Mouse (Mus musculus): ENCODE data around the gene Ndufv2.
A peak's percentile ranks its signal among the peaks of the same experiment; 100 is the strongest.
"Not testable (repeated sequence)": the region's sequence is repeated elsewhere in the genome, so short reads cannot be mapped to it uniquely, and the experiment has no call there.

The Ndufv2 gene

DNA sequence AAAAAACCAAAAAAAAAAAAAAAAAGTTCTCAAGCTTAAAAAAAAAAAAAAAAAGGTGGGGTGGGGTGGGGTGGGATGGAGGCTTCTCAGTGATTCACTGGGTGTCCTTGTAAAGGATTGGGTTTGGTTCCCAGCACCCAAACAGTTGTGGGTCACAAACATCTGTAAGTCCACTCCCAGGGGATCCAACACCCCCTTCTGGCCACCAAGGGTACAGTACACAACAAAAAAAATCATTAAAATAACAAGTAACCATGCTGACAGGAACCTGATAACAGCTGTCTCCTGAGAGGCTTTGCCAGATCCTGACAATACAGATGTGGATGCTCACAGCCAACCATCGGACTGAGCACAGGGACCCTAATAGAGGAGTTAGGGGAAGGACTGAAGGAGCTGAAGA, 16.9 kb downstream of the Ndufv2 start:
- DNase-seq: no peak

DNA sequence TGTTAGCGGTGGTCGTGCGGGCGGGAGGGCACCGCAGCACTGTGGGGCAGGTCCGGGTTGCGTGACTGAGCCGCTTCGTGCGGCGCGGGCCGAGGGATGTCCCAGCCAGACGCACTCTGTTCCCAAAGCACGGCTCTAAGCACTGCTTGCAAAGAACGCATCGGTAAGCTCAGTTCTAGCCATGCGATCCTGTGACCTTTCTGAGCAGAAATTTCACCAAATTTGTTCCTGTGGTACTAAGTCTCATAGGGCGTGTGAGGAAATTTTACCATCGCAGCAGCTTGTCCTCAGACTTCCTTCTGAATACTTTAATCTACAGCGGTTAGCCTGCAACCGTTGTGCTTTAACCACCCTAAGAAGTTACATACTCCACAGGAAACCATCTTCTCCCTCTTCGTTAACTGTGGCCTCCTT, 23.9 kb downstream of the Ndufv2 start:
- DNase-seq: no peak

DNA sequence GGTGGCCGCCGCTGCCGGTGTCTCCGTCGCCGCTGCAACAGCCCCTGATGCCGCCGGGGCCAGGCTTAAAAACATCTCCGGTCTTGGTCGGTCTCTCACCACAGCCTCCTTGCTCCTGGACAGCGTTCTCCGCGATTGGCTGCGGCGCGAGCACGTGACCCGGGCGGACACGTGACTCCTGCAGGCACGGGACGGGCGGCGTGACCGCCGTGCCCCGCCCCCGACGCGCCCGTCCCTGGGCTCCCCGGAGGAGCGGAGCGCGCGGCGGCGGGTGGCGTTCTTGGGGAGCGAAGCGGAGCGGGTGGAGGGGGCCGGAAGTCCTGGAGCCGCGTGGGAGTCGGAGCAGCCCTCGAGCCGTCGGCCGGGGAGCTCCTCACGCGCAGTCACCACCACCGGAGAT, 24.4 kb downstream of the Ndufv2 start, which contains the start of gene Ankrd12:
Ankrd12 (minus strand) TSS at position 156 of the 400 bp plus-strand sequence.
- DNase-seq: peak; percentile 98

DNA sequence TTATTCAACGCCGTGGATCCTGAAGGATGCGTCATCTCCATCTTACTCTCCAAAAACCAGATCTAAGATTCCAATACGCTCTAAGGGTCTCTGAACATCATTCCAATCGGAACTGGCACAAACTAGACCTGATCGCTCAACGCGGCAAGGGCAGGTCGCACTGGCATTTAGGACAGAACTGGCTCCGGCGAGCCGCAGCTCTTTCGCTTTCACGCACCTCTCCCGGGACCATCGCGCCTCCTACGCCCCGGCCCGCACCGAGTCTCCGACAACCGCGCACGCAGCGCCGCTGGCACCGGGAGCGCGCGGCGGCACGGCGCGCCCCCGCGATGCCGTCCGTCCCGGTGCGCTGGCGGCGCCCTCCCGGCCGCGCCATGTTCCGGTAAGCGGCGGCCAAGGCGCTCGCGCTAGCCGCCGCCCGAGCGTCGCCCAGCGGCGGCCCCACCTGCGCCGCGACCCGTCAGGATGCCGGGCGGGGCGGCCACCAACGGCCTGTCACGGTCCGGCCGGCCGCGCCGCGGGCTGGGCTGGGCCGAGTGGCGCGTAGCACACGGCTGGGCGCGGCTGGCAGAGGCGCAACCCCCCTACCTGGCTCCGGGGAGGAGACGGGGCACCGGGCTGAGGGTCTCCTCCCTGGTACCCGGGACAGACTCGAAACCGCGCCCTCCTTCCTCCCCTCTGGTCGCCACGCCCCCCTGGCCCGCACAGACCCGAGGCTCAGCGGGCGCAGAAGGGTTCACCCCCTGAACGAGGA, 25.0 kb downstream of the Ndufv2 start:
- peak; percentile 73 to 81 for DNase-seq

DNA sequence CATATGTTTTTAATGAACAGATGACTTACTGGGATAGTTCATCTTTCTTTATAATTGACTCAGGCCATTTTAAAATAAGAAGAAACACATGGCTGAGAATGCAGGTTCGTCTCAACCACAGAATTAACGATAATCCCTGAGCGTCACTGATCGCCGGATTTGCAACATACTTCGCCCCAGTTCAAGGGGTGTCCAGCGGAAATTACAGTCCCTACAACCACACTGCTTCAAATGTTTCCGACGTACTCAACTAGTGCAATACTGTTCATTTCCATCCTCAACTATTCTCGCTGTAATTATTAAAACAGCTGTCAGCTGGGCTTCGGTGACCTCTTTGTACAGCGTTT, 25.6 kb downstream of the Ndufv2 start:
- peak in 1 of 2 experiments; percentile 15 for DNase-seq

DNA sequence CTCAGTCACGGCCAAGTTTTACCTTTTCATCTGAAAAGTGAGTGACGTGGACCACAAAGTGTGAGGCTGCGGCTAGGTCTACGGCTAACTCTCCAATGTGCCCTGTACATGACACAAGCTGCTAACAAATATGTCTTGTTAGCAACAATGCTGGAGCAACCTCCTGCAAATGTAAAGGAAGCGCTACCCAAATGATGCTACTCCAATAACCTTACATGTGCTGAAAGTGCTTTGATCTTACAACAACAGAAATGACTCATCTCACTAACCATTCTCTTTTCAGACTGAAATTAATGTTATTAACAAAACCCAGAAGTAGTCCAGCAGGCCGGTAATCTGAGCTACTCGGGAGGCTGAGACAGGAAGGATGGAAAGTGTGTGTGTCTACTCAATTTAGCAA, 27.4 kb downstream of the Ndufv2 start:
- no peak for DNase-seq

DNA sequence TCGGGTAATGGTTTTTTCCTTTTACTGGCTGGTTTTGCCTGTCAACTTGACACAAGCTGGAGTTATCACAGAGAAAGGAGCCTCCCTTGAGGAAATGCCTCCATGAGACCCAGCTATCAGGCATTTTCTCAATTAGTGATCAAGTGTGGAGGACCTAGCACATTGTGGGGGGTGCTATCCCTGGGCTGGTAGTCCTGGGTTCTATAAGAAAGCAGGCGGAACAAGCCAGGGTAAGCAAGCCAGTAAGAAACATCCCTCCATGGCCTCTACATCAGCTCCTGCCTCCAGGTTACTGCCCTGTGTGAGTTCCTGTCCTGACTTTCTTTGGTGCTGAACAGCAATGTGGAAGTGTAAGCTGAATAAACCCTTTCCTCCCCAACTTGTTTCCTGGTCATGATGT, 32.3 kb downstream of the Ndufv2 start:
- not testable (repeated sequence) for DNase-seq

DNA sequence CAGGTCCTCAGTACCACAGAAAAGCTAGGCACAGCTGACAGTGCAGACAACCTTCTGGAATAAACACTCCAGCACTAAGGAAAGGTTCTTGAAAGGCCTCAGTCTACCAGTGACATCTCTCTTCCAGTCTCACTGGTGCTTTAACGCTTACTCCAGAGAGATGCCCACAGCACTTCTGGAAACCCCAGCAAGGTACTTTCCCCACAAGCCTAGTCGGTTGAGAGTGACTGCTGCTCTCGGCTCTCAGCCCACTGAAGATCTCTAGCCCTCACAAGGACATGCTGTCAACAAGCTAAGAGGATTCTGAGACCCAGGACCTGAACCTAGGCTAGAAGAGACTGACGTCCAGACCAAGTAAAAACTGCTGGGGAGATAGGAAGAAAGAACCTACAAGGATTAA, 36.2 kb downstream of the Ndufv2 start:
- DNase-seq: no peak

DNA sequence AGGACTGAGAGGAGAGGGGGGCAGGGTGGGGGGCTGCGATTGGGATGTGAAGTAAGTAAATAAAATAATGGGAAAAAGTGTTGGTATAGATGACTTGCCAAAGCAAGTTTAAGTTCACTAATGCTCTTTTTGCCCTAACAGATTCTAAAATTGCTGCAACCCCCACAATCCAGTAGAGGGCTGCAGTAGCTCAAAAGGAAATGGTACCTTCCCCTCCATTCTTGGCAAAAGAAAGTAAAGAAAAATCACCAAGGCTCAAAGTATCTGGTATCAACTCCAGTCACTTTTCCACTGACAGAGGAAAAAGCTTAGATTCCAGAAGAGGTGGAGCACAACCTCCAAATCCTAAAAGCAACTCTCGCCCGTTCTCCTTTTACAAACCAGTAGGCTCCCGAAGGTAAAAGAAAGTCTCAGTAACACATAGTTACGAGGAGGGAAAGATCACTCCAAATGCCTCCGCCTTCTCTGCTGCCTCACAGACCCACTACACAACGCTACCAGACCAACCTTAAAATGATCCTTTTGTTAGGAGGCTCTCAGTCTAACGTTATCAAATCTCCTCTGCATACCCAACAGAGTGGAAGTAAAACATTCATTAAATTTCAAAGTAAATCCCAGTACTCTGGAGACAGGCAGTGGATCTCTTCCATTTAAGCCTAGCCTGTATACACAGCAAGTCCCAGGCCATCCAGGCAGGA, 40.0 kb downstream of the Ndufv2 start:
- no peak for DNase-seq

DNA sequence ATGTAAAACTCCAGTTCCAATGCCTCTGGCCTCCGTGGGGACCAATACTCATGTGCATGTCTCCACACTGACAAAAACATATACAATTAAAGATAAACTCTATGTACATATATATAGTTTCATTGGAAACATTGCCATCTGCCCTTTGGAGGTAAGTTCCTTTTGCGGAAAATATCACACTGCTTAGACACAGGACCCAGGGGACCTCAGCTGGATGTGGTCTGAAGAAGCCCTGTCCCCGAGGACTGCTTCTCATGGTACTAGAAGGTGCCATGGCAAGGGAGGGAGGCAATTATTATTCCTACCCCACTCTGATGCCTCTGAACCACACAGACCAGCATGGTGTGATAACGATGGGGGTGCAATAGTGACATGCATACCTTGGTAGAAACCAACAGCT, 43.2 kb downstream of the Ndufv2 start:
- no peak for DNase-seq

DNA sequence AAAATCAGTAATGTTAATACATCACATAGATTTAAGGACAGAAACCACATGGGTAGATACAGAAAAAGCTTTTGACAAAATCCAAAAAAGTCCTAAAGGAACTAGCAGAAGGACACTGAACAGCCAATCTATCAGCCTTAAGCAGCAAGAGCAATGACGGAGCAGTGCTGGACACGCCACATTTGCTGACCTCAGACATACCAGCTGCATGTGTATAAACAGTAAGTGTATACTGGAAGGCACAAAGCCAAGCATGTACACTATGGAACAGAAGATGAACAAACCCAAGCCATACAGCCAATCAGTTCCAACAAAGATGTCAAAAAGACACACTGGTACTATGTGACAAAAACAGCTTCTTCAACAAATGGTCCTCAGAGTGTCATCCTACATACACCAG, 44.2 kb downstream of the Ndufv2 start:
- DNase-seq: no peak

DNA sequence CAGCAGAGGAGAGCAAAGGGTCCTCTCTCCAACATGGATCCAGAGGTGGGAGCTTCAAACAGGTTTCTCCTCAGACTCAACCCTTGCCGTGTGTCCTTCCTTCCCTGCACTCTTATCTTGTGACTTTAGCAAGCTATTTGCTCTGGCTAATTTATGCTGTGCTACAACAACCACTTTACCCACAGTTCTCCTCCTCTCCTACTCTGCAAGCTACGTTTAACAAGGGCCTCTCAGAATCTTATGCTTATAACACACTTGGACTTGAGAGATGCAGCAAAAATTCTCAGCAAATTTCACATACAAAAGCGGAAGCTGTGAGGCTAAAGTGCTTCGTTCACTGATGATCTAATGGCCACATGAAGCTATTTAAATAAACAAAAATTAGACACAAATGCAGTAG, 48.0 kb downstream of the Ndufv2 start:
- DNase-seq: no peak

DNA sequence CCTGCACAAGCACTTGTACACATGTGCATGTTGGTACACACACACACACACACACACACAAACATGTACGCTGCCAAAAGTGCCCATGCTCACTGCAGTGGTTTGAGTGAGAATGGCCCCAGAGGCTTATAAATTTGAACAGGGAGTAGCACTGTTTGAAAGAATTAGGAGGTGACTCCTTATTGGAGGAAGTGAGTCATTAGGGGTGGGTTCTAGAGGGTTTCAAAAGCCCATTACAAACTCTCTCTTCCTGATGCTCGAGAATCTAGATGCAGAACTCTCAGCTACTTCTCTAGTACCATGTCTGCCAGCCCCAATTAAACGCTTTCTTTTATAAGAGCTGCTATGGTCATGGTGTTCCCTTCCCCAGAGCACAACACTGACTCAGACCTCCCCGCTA, 52.6 kb downstream of the Ndufv2 start:
- no peak for DNase-seq

DNA sequence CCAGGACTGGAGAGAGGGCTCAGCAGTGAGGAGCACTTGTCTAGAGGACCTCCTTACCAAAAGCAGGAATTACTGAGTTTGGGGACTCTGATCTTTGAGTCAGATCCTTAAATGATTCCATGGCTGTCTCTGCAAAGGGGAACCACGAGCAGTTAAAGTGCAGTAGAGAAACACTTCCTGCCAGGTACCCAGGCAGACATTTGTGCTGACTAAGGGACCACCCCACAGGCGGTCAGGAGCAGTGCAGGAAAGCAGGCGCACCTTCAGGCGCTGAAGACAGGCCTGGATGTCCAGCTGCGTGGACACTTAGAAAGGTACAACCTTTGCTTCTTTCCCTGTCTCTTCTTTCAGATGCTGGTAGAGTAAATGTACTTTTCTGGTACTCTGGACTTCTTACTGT, 53.2 kb downstream of the Ndufv2 start:
- no peak for DNase-seq

DNA sequence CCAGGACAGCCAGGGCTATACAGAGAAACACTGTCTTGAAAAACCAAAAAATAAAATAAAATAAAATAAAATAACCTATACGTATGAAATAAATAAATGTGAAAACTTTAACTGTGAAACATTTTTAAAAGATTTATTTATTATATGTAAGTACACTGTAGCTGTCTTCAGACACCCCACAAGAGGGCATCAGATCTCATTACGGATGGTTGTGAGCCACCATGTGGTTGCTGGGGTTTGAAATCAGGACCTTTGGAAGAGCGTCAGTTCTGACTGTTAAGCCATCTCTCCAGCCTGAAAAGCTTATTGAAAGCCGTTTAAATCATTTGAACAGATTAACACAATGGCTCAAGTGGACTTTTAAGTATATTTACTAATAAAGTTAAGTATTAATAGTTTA, 57.7 kb downstream of the Ndufv2 start:
- not testable (repeated sequence) for DNase-seq

DNA sequence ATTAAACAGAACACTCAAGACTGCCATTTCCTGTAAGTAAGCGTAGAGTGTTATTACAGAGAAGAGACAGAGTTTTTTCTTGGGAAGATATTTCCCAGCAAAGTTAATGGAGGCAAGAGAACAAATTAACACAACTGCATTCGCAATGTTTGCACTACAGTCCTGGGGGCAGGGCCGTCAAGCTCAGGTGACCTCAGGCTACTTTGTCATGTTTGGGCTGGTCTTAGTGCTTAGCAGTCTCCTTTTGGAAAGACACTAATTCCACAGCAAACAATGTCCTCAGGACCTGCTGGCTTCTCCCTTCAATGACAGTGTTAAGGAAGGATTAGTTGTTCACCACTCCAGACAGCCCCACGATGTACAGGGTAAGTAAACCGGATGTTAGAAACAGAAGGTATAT, 60.3 kb downstream of the Ndufv2 start:
- no peak for DNase-seq

DNA sequence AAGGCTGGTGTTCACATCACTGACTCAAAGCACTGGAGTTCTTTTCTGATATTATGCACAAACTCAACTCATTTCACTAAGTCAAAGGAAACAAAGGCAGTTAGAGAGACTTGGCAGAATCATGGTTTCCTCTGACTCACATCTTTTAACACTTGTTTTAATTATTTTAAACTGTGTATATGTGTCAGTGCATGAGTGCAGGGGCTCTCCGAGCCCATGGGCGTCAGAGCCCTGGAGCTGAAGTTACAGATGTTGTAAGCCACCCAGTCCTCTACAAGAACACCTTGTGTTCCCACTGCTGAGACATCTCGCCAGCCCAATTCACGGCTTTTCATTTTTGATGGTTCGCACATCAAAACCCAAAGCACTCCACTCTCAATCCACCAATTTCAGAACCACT, 68.1 kb downstream of the Ndufv2 start:
- DNase-seq: no peak

DNA sequence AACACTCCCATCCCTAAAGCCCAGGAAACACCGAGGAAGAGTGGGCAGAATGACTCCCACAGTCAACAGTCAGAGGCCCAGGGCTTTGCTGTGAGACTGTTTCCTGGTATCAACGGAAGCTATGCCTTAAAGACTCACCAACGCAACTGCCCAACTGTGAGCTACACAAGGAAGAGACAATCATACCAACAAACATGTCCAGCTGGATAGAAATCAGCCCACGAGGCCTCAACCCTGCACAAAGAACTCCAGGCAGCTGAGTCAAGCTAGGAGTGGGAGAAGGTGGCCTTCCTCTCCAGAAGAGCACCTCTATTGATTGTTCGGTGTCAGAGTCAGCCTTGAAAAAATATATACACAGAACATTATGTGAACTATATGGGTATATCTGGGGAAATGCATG, 69.4 kb downstream of the Ndufv2 start:
- no peak for DNase-seq
